Mouse (Mus musculus) cerebellum, adult 2 months (tissue): ENCODE measurements around the gene Dusp14.

ENCODE experiments used
- CTCF ChIP-seq: fragments of 200-500 bp; IDR thresholded peaks from 2 replicates; pipeline ENCODE4 v1.5.1; 2011; ENCODE audit warnings: low read depth, mild to moderate bottlenecking, control low read depth, low read length, moderate library complexity, borderline replicate concordance; ENCODE audit not compliant: insufficient read depth
- POLR2A ChIP-seq: fragments of 200-500 bp; IDR thresholded peaks from 2 replicates; pipeline ENCODE4 v1.6.1; 2011; ENCODE audit warnings: low read length, control low read depth, borderline replicate concordance; ENCODE audit not compliant: insufficient read depth

DNA sequence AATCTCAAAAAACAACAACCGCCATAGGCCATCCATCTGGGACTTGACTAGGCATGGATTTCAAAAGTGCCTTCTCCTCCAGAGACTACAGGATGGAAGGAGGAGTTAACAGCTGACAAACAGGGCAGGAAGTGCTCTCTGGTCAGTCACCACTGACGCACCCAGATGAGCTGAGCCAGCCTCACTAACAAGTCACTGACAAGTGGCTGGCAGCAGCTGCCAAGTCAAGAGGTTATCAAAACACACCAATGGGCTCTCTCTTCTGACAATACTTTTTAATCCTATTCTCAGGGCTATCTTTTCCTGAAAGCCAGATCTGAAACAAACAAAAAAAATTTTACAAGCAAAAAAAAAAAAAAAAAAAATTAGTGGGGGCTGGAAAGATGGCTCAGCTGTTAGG lies 6.3 kb downstream of the Dusp14 start:
- TF ChIP-seq CTCF: no peak
- TF ChIP-seq POLR2A: no peak
